Comparison of ENCODE assay signal across 8 mouse cellular contexts in genomic region chr16:91729066-91729482, GRCm38 (mm10). TPM values are rescaled to one million over a fixed set of nuclear protein-coding genes. Genes with fewer than 3 reads are reported as not detected.
DNase-seq lines count a peak whose midpoint lies in the region; ATAC-seq lines count a peak whose summit lies in the region.

Gene Itsn1 (plus strand): TSS chr16:91729281.

- no peaks in the 10 kb centered on the region for H3K27me3 ChIP-seq in hindbrain, embryonic 15.5 days

- H3K9ac ChIP-seq in hindbrain, embryonic 15.5 days = peak within 1 kb of the TSS; percentile 96

- DNase-seq in R1 (ENCODE audit: low read depth, low spot score) = peak; percentile 99
- DNase-seq in cerebellum, postnatal 36 days = peak; percentile 96 to 98
- peak; percentile 97 to 98 for DNase-seq in frontal cortex, postnatal 36 days (ENCODE audit: low spot score in 2 of 2)
- DNase-seq in left cerebral cortex, adult 18-20 months (ENCODE audit: low spot score in 2 of 2) = peak; percentile 95 to 98
- DNase-seq in right cerebral cortex, adult 18-20 months = peak; percentile 99
- peak; percentile 96 for DNase-seq in urinary bladder, postnatal 10 days (ENCODE audit: low spot score)

- peak within 1 kb of the TSS; percentile 92 for H3K4me3 ChIP-seq in hindbrain, embryonic 15.5 days
- peak within 1 kb of the TSS; percentile 91 for H3K4me3 ChIP-seq in macrophage (ENCODE audit: inconsistent target)

- H3K27ac ChIP-seq in hindbrain, embryonic 15.5 days (replicated peaks) = peak within 1 kb of the TSS; percentile 93
- peak within 1 kb of the TSS; percentile 83 for H3K27ac ChIP-seq in macrophage

- H3K4me2 ChIP-seq in hindbrain, embryonic 15.5 days = peak within 1 kb of the TSS; percentile 78

- H3K4me1 ChIP-seq in hindbrain, embryonic 15.5 days (replicated peaks) = peaks cover 32% of the 10 kb centered on the region

- no peaks in the 10 kb centered on the region for H3K9me3 ChIP-seq in hindbrain, embryonic 15.5 days

- H3K36me3 ChIP-seq in hindbrain, embryonic 15.5 days = 0 out of 2 replicates have a peak, but pooled peaks cover 5% of the 10 kb centered on the region
- no peaks in the 10 kb centered on the region for H3K36me3 ChIP-seq in macrophage (ENCODE audit: inconsistent target)

- under 1% methylated on average over 32 of the region's 33 CpGs for WGBS in hindbrain, embryonic 15.5 days
- 1% methylated on average over 29 of the region's 33 CpGs for WGBS in macrophage (ENCODE audit: missing documents)

- peaks cover 79% of the 10 kb centered on the region for H3K79me2 ChIP-seq in macrophage (ENCODE audit: inconsistent target)

- ATAC-seq in hindbrain, embryonic 15.5 days (ENCODE audit: low FRiP score, low read depth) = peak; percentile 95

RNA-seq across cellular contexts. Expression of gene Itsn1, which starts in this region (rescaled TPM):
- polyA plus RNA-seq in hindbrain, embryonic 15.5 days (2015; fragmentation: Nextera tagmentation; extraction: Ambion mirVana) = 57.8 and 60.2 TPM in 2 replicates
- total RNA-seq in left cerebral cortex, adult 18-20 months (2021) = 100 to 1,000 TPM; 127 to 135 TPM
- total RNA-seq in macrophage (2018; cell fraction: chromatin; rRNA removed) = 1,000 to 10,000 TPM in 4 of 26 experiments, 100 to 1,000 TPM in 22; 245 to 1,209 (median 812) TPM
- 100 to 1,000 TPM in 15 of 26 experiments, 10 to 100 TPM in 11; 71.9 to 143 (median 110) TPM for total RNA-seq in macrophage (2018; cell fraction: cytosol; rRNA removed)
- total RNA-seq in macrophage (2018; cell fraction: nucleus; rRNA removed) = 100 to 1,000 TPM; 117 to 554 (median 234) TPM
- polyA plus RNA-seq in macrophage (2018) = 89.5 to 216 TPM (median 138 TPM) in 3 replicates

Comparison
In these comparisons a context has a peak if more than half of its experiments do, and no peak if none do; other contexts are left out.
1. Peak in every context shown above with its lines: DNase-seq, ATAC-seq, H3K4me3 ChIP-seq and H3K27ac ChIP-seq.